Mouse (Mus musculus) lung, embryonic 14.5 days (tissue): Measurements from ENCODE around the gene March9. TPM values are rescaled to one million over a fixed set of nuclear protein-coding genes. Genes with fewer than 3 reads are reported as not detected.

Experiments
- ATAC-seq: fragments of 200-750 bp; cut with Nextera tagmentation; 2 replicates; pipeline ENCODE4 v1.8.0; 2017; ENCODE audit warnings: mild to moderate bottlenecking, moderate TSS enrichment, moderate library complexity; ENCODE audit not compliant: insufficient read depth
- DNase-seq: peaks from one replicate; pipeline ENCODE4 v3.0.0-alpha.2; 2015
- H3K27ac ChIP-seq: fragments of 300-500 bp; sonication (generic); 2 replicates; pipeline ENCODE4 v1.5.1; 2014; ENCODE audit warnings: low read depth, mild to moderate bottlenecking, moderate library complexity
- H3K27me3 ChIP-seq: fragments of 300-500 bp; sonication (generic); 2 replicates; pipeline ENCODE4 v1.6.1; 2014; ENCODE audit warnings: low read length, control low read depth; ENCODE audit not compliant: insufficient read depth
- H3K36me3 ChIP-seq: fragments of 300-500 bp; sonication (generic); 2 replicates; pipeline ENCODE4 v1.6.1; 2014; ENCODE audit warnings: control low read depth; ENCODE audit not compliant: insufficient read depth
- H3K4me1 ChIP-seq: fragments of 300-500 bp; sonication (generic); 2 replicates; pipeline ENCODE4 v1.6.1; 2014; ENCODE audit warnings: antibody characterized with exemption, control low read depth; ENCODE audit not compliant: insufficient read depth
- H3K4me2 ChIP-seq: fragments of 300-500 bp; sonication (generic); 2 replicates; pipeline ENCODE4 v1.6.1; 2014; ENCODE audit warnings: mild to moderate bottlenecking
- H3K4me3 ChIP-seq: fragments of 300-500 bp; sonication (generic); 2 replicates; pipeline ENCODE4 v1.5.1; 2014; ENCODE audit warnings: low read depth, low read length
- H3K9ac ChIP-seq: fragments of 300-500 bp; sonication (generic); 2 replicates; pipeline ENCODE4 v1.6.1; 2014
- H3K9me3 ChIP-seq: fragments of 300-500 bp; sonication (generic); 2 replicates; pipeline ENCODE4 v1.6.1; 2016; ENCODE audit warnings: low read depth, low read length, control low read depth
- CTCF ChIP-seq: IDR thresholded peaks from 2 replicates; pipeline ENCODE4 v1.5.1; 2016; ENCODE audit warnings: antibody characterized with exemption, low read depth
- WGBS: fragments of 180-500 bp; shearing (Covaris S2); extraction: QIAGEN DNeasy Blood & Tissue Kit; methylation state at CpG from one replicate; pipeline ENCODE4 v1.1.7; 2014; 5-methylcytosine and 5-hydroxymethylcytosine counted together
- polyA plus RNA-seq: library from polyadenylated mRNA; unstranded; fragments of >200 nt; fragmentation: Nextera tagmentation; extraction: Ambion mirVana; gene quantifications from 2 replicates; pipeline ENCODE4 v1.2.1, GENCODE M21; 2014

Gene March9
- polyA plus RNA-seq, 1 experiment from 2014 or later = 1.5 TPM

GRCm38 (mm10) chr10:127079665-127080391 lies 19.8 kb upstream of the March9 start:
- peaks cover 71% of the 10 kb centered on the region for H3K27me3 ChIP-seq
- WGBS = 2% methylated on average over 64 of the region's 70 CpGs
- H3K4me1 ChIP-seq = 0 out of 2 replicates have a peak, but pooled peaks cover 3% of the 10 kb centered on the region
- H3K4me2 ChIP-seq = peak overlapping the region; percentile 86
- no peaks in the 10 kb centered on the region for H3K9me3 ChIP-seq
- H3K4me3 ChIP-seq = peak overlapping the region; percentile 47
- TF ChIP-seq CTCF = no peak; the same call in 1 of the 2 replicates
- DNase-seq (peak; percentile 62), ATAC-seq (0 out of 2 replicates have a peak, but pooled peaks have one; percentile 10)
- H3K36me3 ChIP-seq = no peaks in the 10 kb centered on the region
- no peak overlapping the region for H3K27ac ChIP-seq
- H3K9ac ChIP-seq = peak overlapping the region; percentile 36

- H3K4me3 ChIP-seq = peak overlapping the region; percentile 47
- H3K9ac ChIP-seq = peak overlapping the region; percentile 36; the same call in 1 of the 2 replicates
- DNase-seq (peak; percentile 82), ATAC-seq (0 out of 2 replicates have a peak, but pooled peaks have one; percentile 25)
- 2% methylated on average over 45 of the region's 49 CpGs for WGBS
- no peaks in the 10 kb centered on the region for H3K36me3 ChIP-seq
- H3K9me3 ChIP-seq = no peaks in the 10 kb centered on the region
- peak overlapping the region; percentile 86 for H3K4me2 ChIP-seq
- no peak for TF ChIP-seq CTCF
- no peak overlapping the region for H3K27ac ChIP-seq
- H3K27me3 ChIP-seq = peaks cover 68% of the 10 kb centered on the region
- H3K4me1 ChIP-seq = 0 out of 2 replicates have a peak, but pooled peaks cover 3% of the 10 kb centered on the region
Measured at GRCm38 (mm10) chr10:127078677-127079575, 18.9 kb upstream of the March9 start.

- H3K4me1 ChIP-seq = 0 out of 2 replicates have a peak, but pooled peaks cover 3% of the 10 kb centered on the region
- H3K27me3 ChIP-seq = peaks cover 60% of the 10 kb centered on the region
- no peak overlapping the region for H3K27ac ChIP-seq
- peak overlapping the region; percentile 47 for H3K4me3 ChIP-seq
- H3K9me3 ChIP-seq = no peaks in the 10 kb centered on the region
- H3K36me3 ChIP-seq = no peaks in the 10 kb centered on the region
- DNase-seq (no peak), ATAC-seq (peak; percentile 22; the same call in 1 of the 2 replicates)
- 2% methylated on average over 12 of the region's 12 CpGs for WGBS
- no peak overlapping the region for H3K9ac ChIP-seq
- peak overlapping the region; percentile 86 for H3K4me2 ChIP-seq
- TF ChIP-seq CTCF = no peak
Measured at GRCm38 (mm10) chr10:127078001-127078676, 18.2 kb upstream of the March9 start.

GRCm38 (mm10) chr10:127077515-127077914 lies 17.5 kb upstream of the March9 start:
- WGBS = 5% methylated on average over 10 of the region's 10 CpGs
- Histone ChIP-seq H3K36me3 (no peaks in the 10 kb centered on the region), H3K4me2 (no peak overlapping the region), H3K4me1 (0 out of 2 replicates have a peak, but pooled peaks cover 3% of the 10 kb centered on the region), H3K27ac (no peak overlapping the region), H3K27me3 (peaks cover 54% of the 10 kb centered on the region), H3K9ac (no peak overlapping the region), H3K4me3 (no peak overlapping the region), H3K9me3 (no peaks in the 10 kb centered on the region)
- DNase-seq = no peak
- TF ChIP-seq CTCF = no peak
- ATAC-seq = no peak

- H3K27me3 ChIP-seq = peaks cover 42% of the 10 kb centered on the region
- ATAC-seq = no peak
- no peaks in the 10 kb centered on the region for H3K36me3 ChIP-seq
- no peak overlapping the region for H3K9ac ChIP-seq
- no peak for TF ChIP-seq CTCF
- no peak overlapping the region for H3K27ac ChIP-seq
- no peak for DNase-seq
- WGBS = 33% methylated on average over 4 of the region's 4 CpGs
- H3K9me3 ChIP-seq = no peaks in the 10 kb centered on the region
- no peak overlapping the region for H3K4me2 ChIP-seq
- H3K4me1 ChIP-seq = 0 out of 2 replicates have a peak, but pooled peaks cover 1% of the 10 kb centered on the region
- no peak overlapping the region for H3K4me3 ChIP-seq
Measured at GRCm38 (mm10) chr10:127076082-127076481, 16.1 kb upstream of the March9 start.

GRCm38 (mm10) chr10:127075651-127076050 lies 15.7 kb upstream of the March9 start:
- Histone ChIP-seq H3K4me2 (no peak overlapping the region), H3K4me1 (0 out of 2 replicates have a peak, but pooled peaks cover 3% of the 10 kb centered on the region), H3K4me3 (no peak overlapping the region), H3K27ac (no peak overlapping the region), H3K27me3 (peaks cover 37% of the 10 kb centered on the region), H3K9ac (no peak overlapping the region), H3K9me3 (no peaks in the 10 kb centered on the region), H3K36me3 (no peaks in the 10 kb centered on the region)
- no peak for DNase-seq
- WGBS = 67% methylated on average over 8 of the region's 8 CpGs
- no peak for TF ChIP-seq CTCF
- no peak for ATAC-seq
